Mouse (Mus musculus) cortical plate, adult 2 months (tissue): ENCODE results near the gene Ptpn14.

Experiments used
- CTCF ChIP-seq: fragments of 200-500 bp; IDR thresholded peaks from 2 replicates; pipeline ENCODE4 v1.5.1; 2011; ENCODE audit warnings: mild to moderate bottlenecking, control low read depth, low read length; ENCODE audit not compliant: insufficient read depth; ENCODE audit errors: extremely low read depth
- POLR2A ChIP-seq: fragments of 200-500 bp; IDR thresholded peaks from 2 replicates; pipeline ENCODE4 v1.6.1; 2011; ENCODE audit warnings: mild to moderate bottlenecking, low read length, control low read depth; ENCODE audit not compliant: insufficient read depth; ENCODE audit errors: extremely low read depth

- TF ChIP-seq POLR2A (no peak), CTCF (no peak)
Observed at GRCm38 (mm10) chr1:189869651-189870270, 141.7 kb downstream of the Ptpn14 start.
